Mouse (Mus musculus) bone marrow macrophage, adult 2 months (primary cell): Measurements from ENCODE around the gene Pdcd4.

Experiments used
- CTCF ChIP-seq: IDR thresholded peaks from 2 replicates; pipeline ENCODE4 v1.5.1; 2012; ENCODE audit warnings: low read depth, mild to moderate bottlenecking, low read length, moderate library complexity
- POLR2A ChIP-seq: IDR thresholded peaks from 2 replicates; pipeline ENCODE4 v1.6.1; 2012; ENCODE audit warnings: mild to moderate bottlenecking, low read depth, low read length, borderline replicate concordance

DNA sequence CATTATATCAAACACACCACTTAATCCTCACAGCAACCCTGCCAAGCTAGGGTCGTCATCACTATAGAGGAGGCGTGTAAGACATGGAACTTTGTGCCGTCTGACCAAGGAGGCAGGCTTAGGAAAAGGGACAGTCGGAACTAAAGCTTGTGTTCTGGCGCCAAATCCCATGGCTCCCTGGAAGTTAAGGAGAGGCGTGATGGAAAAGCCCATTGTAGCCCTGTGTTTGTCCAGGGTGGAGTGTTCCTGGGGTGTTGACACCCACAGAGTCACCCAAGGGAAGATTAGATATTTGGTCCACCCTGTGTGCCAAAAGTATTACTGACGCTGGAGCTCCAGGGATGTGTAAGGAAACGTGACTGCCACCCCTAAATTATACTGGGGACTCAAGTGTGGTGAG is 48.1 kb upstream of the Pdcd4 start:
- TF ChIP-seq CTCF (no peak), POLR2A (no peak)
